Mouse (Mus musculus) midbrain, embryonic 16.5 days (tissue): Measurements from ENCODE around the gene Lypd6. TPM values are rescaled to one million over a fixed set of nuclear protein-coding genes. Genes with fewer than 3 reads are reported as not detected.
A peak's percentile ranks its signal among the peaks of the same experiment; 100 is the strongest.

Experiments used
- ATAC-seq: fragments of 200-750 bp; cut with Nextera tagmentation; 2 replicates; pipeline ENCODE4 v1.8.0; 2017; ENCODE audit warnings: moderate TSS enrichment
- H3K27ac ChIP-seq: fragments of 300-500 bp; sonication (generic); 2 replicates; pipeline ENCODE4 v1.5.1; 2014; ENCODE audit warnings: mild to moderate bottlenecking, low read length, mixed read lengths
- H3K27me3 ChIP-seq: fragments of 300-500 bp; sonication (generic); 2 replicates; pipeline ENCODE4 v1.6.1; 2014; ENCODE audit warnings: low read depth, low read length, mixed read lengths; ENCODE audit not compliant: control insufficient read depth, insufficient read depth
- H3K36me3 ChIP-seq: fragments of 300-500 bp; sonication (generic); 2 replicates; pipeline ENCODE4 v1.6.1; 2014; ENCODE audit warnings: mild to moderate bottlenecking, low read length, moderate library complexity, mixed read lengths; ENCODE audit not compliant: control insufficient read depth, insufficient read depth
- H3K4me1 ChIP-seq: fragments of 300-500 bp; sonication (generic); 2 replicates; pipeline ENCODE4 v1.6.1; 2014; ENCODE audit warnings: mild to moderate bottlenecking, low read length, mixed read lengths; ENCODE audit not compliant: control insufficient read depth, insufficient read depth
- H3K4me2 ChIP-seq: fragments of 300-500 bp; sonication (generic); 2 replicates; pipeline ENCODE4 v1.6.1; 2014; ENCODE audit warnings: mild to moderate bottlenecking, low read length, mixed read lengths
- H3K4me3 ChIP-seq: fragments of 300-500 bp; sonication (generic); 2 replicates; pipeline ENCODE4 v1.5.1; 2014; ENCODE audit warnings: low read depth, mild to moderate bottlenecking, low read length, moderate library complexity, mixed read lengths
- H3K9ac ChIP-seq: fragments of 300-500 bp; sonication (generic); 2 replicates; pipeline ENCODE4 v1.6.1; 2014; ENCODE audit warnings: low read depth, low read length, mixed read lengths
- H3K9me3 ChIP-seq: fragments of 300-500 bp; sonication (generic); replicated peaks from 2 replicates; pipeline ENCODE4 v1.6.1; 2014; ENCODE audit warnings: mild to moderate bottlenecking, low read length, mixed read lengths; ENCODE audit not compliant: control insufficient read depth, poor library complexity, severe bottlenecking
- WGBS: fragments of 180-500 bp; shearing (Covaris S2); extraction: QIAGEN DNeasy Blood & Tissue Kit; methylation state at CpG from one replicate; pipeline ENCODE4 v1.1.7; 2014; 5-methylcytosine and 5-hydroxymethylcytosine counted together
- polyA plus RNA-seq: library from polyadenylated mRNA; unstranded; fragments of >200 nt; fragmentation: Nextera tagmentation; extraction: Ambion mirVana; gene quantifications from 2 replicates; pipeline ENCODE4 v1.2.1, GENCODE M21; 2015

Lypd6 gene
- 7.9 and 14.4 TPM in 2 replicates for polyA plus RNA-seq

GRCm38 (mm10) chr2:50066246-50066967 lies at the start of gene Lypd6:
Gene Lypd6, plus strand, starts transcription at chr2:50066429.
- peak within 1 kb of the TSS; percentile 99 for H3K4me2 ChIP-seq
- ATAC-seq = peak; percentile 96
- no peaks in the 10 kb centered on the region for H3K36me3 ChIP-seq
- peaks cover 10% of the 10 kb centered on the region for H3K4me1 ChIP-seq
- no peaks in the 10 kb centered on the region for H3K9me3 ChIP-seq
- peak within 1 kb of the TSS; percentile 78 for H3K4me3 ChIP-seq
- H3K9ac ChIP-seq = peak within 1 kb of the TSS; percentile 70
- H3K27me3 ChIP-seq = 0 out of 2 replicates have a peak, but pooled peaks cover 2% of the 10 kb centered on the region
- under 1% methylated on average over 76 of the region's 76 CpGs for WGBS
- H3K27ac ChIP-seq = 0 out of 2 replicates have a peak within 1 kb of the TSS, but pooled peaks have one; percentile 17

- Histone ChIP-seq H3K27ac (no peak overlapping the region), H3K4me2 (no peak overlapping the region), H3K4me1 (no peaks in the 10 kb centered on the region), H3K27me3 (no peaks in the 10 kb centered on the region), H3K9ac (no peak overlapping the region), H3K9me3 (no peaks in the 10 kb centered on the region), H3K36me3 (no peaks in the 10 kb centered on the region), H3K4me3 (no peak overlapping the region)
- no peak for ATAC-seq
- WGBS = 80% methylated on average over 1 of the region's 1 CpGs
Observed at GRCm38 (mm10) chr2:50019477-50019876, 46.8 kb upstream of the Lypd6 start.

GRCm38 (mm10) chr2:50025549-50025948 lies 40.7 kb upstream of the Lypd6 start:
- H3K9me3 ChIP-seq = no peaks in the 10 kb centered on the region
- no peak overlapping the region for H3K9ac ChIP-seq
- no peak overlapping the region for H3K27ac ChIP-seq
- no peak for ATAC-seq
- no peaks in the 10 kb centered on the region for H3K4me1 ChIP-seq
- no peaks in the 10 kb centered on the region for H3K27me3 ChIP-seq
- WGBS = 96% methylated on average over 5 of the region's 5 CpGs
- no peaks in the 10 kb centered on the region for H3K36me3 ChIP-seq
- H3K4me3 ChIP-seq = no peak overlapping the region
- H3K4me2 ChIP-seq = no peak overlapping the region

- H3K27me3 ChIP-seq = no peaks in the 10 kb centered on the region
- WGBS = 61% methylated on average over 8 of the region's 8 CpGs
- H3K36me3 ChIP-seq = no peaks in the 10 kb centered on the region
- H3K9me3 ChIP-seq = no peaks in the 10 kb centered on the region
- H3K9ac ChIP-seq = no peak overlapping the region
- no peaks in the 10 kb centered on the region for H3K4me1 ChIP-seq
- H3K4me2 ChIP-seq = no peak overlapping the region
- H3K4me3 ChIP-seq = no peak overlapping the region
- no peak for ATAC-seq
- no peak overlapping the region for H3K27ac ChIP-seq
Observed at GRCm38 (mm10) chr2:50028930-50029329, 37.3 kb upstream of the Lypd6 start.

GRCm38 (mm10) chr2:50044170-50044870 lies 21.9 kb upstream of the Lypd6 start:
- H3K27ac ChIP-seq = no peak overlapping the region
- 47% methylated on average over 7 of the region's 7 CpGs for WGBS

GRCm38 (mm10) chr2:50044871-50045470 lies 21.3 kb upstream of the Lypd6 start:
- Histone ChIP-seq H3K36me3 (no peaks in the 10 kb centered on the region), H3K9me3 (no peaks in the 10 kb centered on the region), H3K4me3 (no peak overlapping the region), H3K9ac (no peak overlapping the region), H3K4me2 (no peak overlapping the region), H3K4me1 (no peaks in the 10 kb centered on the region), H3K27ac (no peak overlapping the region), H3K27me3 (no peaks in the 10 kb centered on the region)
- 57% methylated on average over 7 of the region's 7 CpGs for WGBS
- no peak for ATAC-seq

More at GRCm38 (mm10) chr2:50044170-50044870, 21.9 kb upstream of the Lypd6 start:
- Histone ChIP-seq H3K9ac (no peak overlapping the region), H3K9me3 (no peaks in the 10 kb centered on the region), H3K4me1 (no peaks in the 10 kb centered on the region), H3K4me3 (no peak overlapping the region), H3K27me3 (no peaks in the 10 kb centered on the region), H3K36me3 (no peaks in the 10 kb centered on the region), H3K4me2 (no peak overlapping the region)
- ATAC-seq = no peak

- H3K27ac ChIP-seq = no peak overlapping the region
- WGBS = 88% methylated on average over 4 of the region's 4 CpGs
Observed at GRCm38 (mm10) chr2:50045841-50046240, 20.4 kb upstream of the Lypd6 start.

GRCm38 (mm10) chr2:50048442-50048841 lies 17.8 kb upstream of the Lypd6 start:
- H3K9me3 ChIP-seq = no peaks in the 10 kb centered on the region
- ATAC-seq = no peak
- no peaks in the 10 kb centered on the region for H3K36me3 ChIP-seq
- H3K27me3 ChIP-seq = no peaks in the 10 kb centered on the region
- H3K4me3 ChIP-seq = no peak overlapping the region
- no peaks in the 10 kb centered on the region for H3K4me1 ChIP-seq
- no peak overlapping the region for H3K9ac ChIP-seq
- no peak overlapping the region for H3K27ac ChIP-seq
- H3K4me2 ChIP-seq = no peak overlapping the region

More at GRCm38 (mm10) chr2:50045841-50046240, 20.4 kb upstream of the Lypd6 start:
- no peaks in the 10 kb centered on the region for H3K36me3 ChIP-seq
- no peak overlapping the region for H3K9ac ChIP-seq
- no peak overlapping the region for H3K4me2 ChIP-seq
- H3K9me3 ChIP-seq = no peaks in the 10 kb centered on the region
- H3K4me3 ChIP-seq = no peak overlapping the region
- H3K27me3 ChIP-seq = no peaks in the 10 kb centered on the region
- H3K4me1 ChIP-seq = no peaks in the 10 kb centered on the region
- ATAC-seq = no peak

- Histone ChIP-seq H3K9me3 (no peaks in the 10 kb centered on the region), H3K4me2 (no peak overlapping the region), H3K4me1 (no peaks in the 10 kb centered on the region), H3K4me3 (no peak overlapping the region), H3K27me3 (no peaks in the 10 kb centered on the region), H3K36me3 (no peaks in the 10 kb centered on the region), H3K27ac (no peak overlapping the region), H3K9ac (no peak overlapping the region)
- 95% methylated on average over 1 of the region's 1 CpGs for WGBS
- ATAC-seq = no peak
Observed at GRCm38 (mm10) chr2:50053893-50054292, 12.3 kb upstream of the Lypd6 start.
